Mouse (Mus musculus): ENCODE data around the gene Hsd11b1. TPM values are rescaled to one million over a fixed set of nuclear protein-coding genes. Genes with fewer than 3 reads are reported as not detected.
"Not testable (repeated sequence)": the region's sequence is repeated elsewhere in the genome, so short reads cannot be mapped to it uniquely, and the experiment has no call there.

Gene Hsd11b1
- polyA plus RNA-seq, 1 experiment from 2014 or later = not detected

DNA sequence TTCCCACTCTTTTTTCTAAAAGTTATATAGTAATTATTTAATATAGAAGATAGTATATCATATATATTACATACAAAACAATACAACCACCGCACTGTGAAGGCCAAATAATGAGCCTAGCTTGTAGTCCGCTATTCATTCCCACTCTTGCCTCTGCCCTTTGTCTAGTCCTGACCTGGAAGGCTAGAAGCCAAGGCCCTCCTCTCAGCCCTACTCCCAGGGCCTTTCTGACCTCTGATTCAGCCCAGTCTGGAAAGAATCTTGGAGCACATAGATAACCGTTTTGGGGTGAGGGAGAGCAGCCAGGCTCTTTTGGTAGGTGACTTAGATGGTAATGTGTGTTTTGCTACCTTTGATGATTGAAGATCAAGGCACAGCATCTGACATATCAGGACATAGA, 30.1 kb upstream of the Hsd11b1 start:
- H3K27me3 ChIP-seq (ENCODE audit: low read depth, poor library complexity, severe bottlenecking) = no peaks in the 10 kb centered on the region

DNA sequence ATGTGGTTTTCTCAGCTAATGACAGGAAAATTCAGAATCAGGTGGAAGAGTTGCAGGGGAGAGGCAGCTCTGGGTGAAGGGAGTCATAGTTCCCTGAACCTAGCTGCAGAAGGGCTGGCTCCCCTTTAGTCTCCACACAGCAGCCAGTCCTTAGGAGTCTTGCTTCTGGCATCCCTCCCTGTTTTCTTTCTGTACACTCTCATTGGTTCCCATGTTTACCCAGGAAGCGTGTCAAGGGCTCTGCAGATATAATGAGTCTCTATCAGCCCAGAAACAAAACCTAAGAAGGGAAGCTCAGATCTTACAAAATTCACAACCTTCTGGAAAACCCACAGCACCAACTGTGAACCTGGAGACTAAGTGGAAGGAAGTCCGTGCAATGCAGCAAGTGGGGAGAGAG, 29.2 kb upstream of the Hsd11b1 start:
- Histone ChIP-seq H3K27ac (no peak overlapping the region), H3K4me1 (no peaks in the 10 kb centered on the region), H3K36me3 (no peaks in the 10 kb centered on the region), H3K27me3 (ENCODE audit: low read depth, poor library complexity, severe bottlenecking) (no peaks in the 10 kb centered on the region), H3K9me3 (replicated peaks) (no peaks in the 10 kb centered on the region), H3K4me3 (no peak overlapping the region)
- no peak for DNase-seq (ENCODE audit: low spot score)
- WGBS = 60% methylated on average over 2 of the region's 2 CpGs

More for the DNA sequence above, 30.1 kb upstream of the Hsd11b1 start:
- Histone ChIP-seq H3K36me3 (no peaks in the 10 kb centered on the region), H3K4me3 (no peak overlapping the region), H3K4me1 (no peaks in the 10 kb centered on the region), H3K27ac (no peak overlapping the region), H3K9me3 (replicated peaks) (no peaks in the 10 kb centered on the region)
- 81% methylated on average over 3 of the region's 3 CpGs for WGBS
- DNase-seq (ENCODE audit: low spot score) = no peak

DNA sequence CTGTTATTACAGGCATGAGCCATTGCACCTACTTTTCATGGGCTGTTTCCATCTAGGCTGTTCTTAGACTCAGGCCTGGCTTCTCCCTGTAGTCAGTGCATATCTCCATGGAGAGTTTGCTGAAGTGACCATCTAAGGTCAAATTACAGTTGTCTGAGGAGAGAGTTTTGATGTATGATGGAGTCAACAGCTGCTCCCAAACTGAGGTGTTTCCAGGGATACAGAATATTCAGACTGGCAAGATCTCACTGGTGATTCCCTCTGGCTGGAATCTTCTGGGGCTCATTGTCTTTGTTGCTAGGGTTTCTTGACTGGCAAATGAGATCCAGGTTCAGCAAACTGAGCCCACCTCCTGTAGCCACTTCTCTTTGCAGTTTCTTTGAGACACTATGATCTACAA, 26.8 kb upstream of the Hsd11b1 start:
- no peaks in the 10 kb centered on the region for H3K36me3 ChIP-seq
- H3K27me3 ChIP-seq (ENCODE audit: low read depth, poor library complexity, severe bottlenecking) = no peaks in the 10 kb centered on the region
- H3K4me3 ChIP-seq = no peak overlapping the region
- H3K4me1 ChIP-seq = no peaks in the 10 kb centered on the region
- no peak for DNase-seq (ENCODE audit: low spot score)
- no peaks in the 10 kb centered on the region for H3K9me3 ChIP-seq (replicated peaks)
- H3K27ac ChIP-seq = no peak overlapping the region

DNA sequence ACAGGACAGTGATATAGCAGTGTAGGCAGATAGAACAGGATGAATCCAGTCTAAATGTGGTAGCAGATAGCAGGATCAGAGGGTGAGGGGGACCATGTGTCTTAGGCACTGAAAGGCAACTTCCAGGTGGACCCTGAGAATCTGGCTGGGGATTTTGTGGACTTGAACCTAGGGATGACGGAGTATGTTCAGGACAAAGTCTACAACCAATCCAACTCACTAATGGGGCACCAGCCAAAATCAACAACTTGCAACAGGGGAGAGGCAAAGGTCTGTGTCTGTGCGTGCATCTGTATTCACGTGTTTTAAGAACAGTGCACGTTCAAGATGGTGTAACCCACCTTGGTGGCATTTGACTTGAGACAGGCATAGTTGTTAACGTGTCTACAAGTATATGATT, 26.0 kb upstream of the Hsd11b1 start:
- WGBS = 93% methylated on average over 5 of the region's 5 CpGs
- no peak for DNase-seq (ENCODE audit: low spot score)
- Histone ChIP-seq H3K9me3 (replicated peaks) (no peaks in the 10 kb centered on the region), H3K4me3 (no peak overlapping the region), H3K27ac (no peak overlapping the region), H3K27me3 (ENCODE audit: low read depth, poor library complexity, severe bottlenecking) (no peaks in the 10 kb centered on the region), H3K36me3 (no peaks in the 10 kb centered on the region), H3K4me1 (no peaks in the 10 kb centered on the region)

DNA sequence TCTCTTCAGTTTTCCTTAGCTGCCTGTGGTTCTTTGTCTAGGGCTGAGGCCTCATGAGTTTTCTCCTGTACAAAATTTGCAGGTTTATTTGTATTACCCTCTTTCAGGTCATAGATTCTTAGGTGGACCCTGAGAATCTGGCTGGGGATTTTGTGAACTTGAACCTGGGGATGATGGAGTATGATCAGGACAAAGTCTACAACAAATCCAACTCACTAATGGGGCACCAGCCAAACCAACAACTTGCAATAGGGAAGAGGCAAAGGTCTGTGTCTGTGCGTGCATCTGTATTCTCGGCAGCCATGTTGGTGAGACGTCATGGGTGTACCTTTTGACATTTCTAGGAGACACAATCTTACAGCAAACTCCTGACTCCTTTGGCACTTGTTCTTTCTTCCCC, 25.2 kb upstream of the Hsd11b1 start:
- Histone ChIP-seq H3K27ac (no peak overlapping the region), H3K27me3 (ENCODE audit: low read depth, poor library complexity, severe bottlenecking) (no peaks in the 10 kb centered on the region), H3K4me3 (no peak overlapping the region), H3K9me3 (replicated peaks) (no peaks in the 10 kb centered on the region), H3K36me3 (no peaks in the 10 kb centered on the region), H3K4me1 (no peaks in the 10 kb centered on the region)
- DNase-seq (ENCODE audit: low spot score) = no peak
- WGBS = 96% methylated on average over 3 of the region's 3 CpGs

DNA sequence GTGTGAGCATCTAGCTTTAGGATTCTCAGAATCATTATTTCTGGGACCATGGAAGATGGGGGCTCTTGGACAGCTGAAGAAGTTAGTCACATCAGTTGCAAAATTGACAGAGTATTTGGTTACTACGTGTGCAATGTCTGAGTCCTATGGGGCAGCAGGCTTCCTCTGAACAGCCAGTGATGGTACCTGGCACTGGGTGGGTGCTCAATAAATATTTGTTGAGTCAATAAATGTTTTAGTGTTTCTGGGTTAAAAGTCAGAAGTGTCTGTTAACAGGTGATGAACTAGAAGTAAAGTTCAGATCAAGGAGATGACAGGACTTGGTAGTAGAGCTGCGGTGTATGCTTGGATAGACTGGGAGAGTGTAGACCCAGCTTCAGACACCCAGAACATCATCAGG, 23.7 kb upstream of the Hsd11b1 start:
- Histone ChIP-seq H3K36me3 (no peaks in the 10 kb centered on the region), H3K4me1 (no peaks in the 10 kb centered on the region), H3K4me3 (no peak overlapping the region), H3K9me3 (replicated peaks) (no peaks in the 10 kb centered on the region), H3K27me3 (ENCODE audit: low read depth, poor library complexity, severe bottlenecking) (no peaks in the 10 kb centered on the region), H3K27ac (no peak overlapping the region)
- 92% methylated on average over 2 of the region's 2 CpGs for WGBS
- no peak for DNase-seq (ENCODE audit: low spot score)

DNA sequence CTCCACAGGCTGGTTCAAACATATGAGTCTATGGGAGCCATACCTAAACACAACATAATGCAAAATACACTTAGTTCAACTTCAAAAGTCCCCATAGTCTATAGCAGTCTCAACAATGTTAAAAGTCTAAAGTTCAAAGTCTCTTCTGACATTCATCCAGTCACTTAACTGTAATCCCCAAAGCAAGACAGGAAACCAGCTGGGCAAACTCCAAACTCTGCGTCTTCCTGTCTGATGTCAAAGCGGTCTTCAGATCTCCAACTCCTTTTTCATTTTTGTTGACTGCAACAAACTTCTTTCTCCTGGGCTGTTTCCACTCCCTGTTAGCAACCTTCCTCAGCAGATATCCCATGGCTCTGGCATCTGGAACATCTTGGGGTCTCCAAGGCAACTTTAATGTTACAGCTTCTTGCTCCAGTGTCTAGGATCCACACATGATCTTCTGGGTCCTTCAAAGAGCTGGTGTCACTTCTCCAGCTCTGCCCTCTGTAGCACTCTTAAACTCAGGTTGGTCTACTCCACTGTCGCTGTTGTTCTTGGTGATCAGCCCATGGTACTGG, 22.0 kb upstream of the Hsd11b1 start:
- not testable (repeated sequence) for DNase-seq (ENCODE audit: low spot score); H3K36me3 ChIP-seq; H3K4me3 ChIP-seq; H3K9me3 ChIP-seq (replicated peaks); H3K4me1 ChIP-seq; H3K27ac ChIP-seq; H3K27me3 ChIP-seq (ENCODE audit: low read depth, poor library complexity, severe bottlenecking)
- 97% methylated on average over 3 of the region's 3 CpGs for WGBS

DNA sequence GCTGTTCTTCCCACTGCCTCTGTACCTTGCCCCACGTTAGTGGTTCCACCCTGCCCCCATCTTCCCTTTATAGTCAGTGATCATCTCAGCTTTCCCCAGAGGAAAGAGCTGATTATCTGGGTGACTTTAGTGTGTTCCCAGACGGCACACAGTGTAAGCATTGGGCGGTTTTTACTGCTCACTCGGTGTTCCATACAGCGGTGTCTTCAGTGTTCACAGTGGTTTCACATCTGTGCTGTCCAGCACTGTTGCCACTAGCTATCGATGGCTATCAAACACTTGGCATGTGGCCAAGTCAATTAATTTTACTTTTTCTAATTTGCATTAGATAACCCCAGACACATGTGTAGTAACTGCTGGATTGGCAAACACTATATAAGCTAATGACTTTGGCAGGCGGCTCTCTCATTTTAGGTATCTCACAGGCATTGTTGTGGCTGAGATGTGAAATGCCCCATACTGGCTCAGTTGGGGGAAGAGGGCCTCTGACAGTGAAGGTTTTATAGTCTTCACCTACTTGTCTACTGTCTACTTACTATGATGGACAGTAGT, 20.4 kb upstream of the Hsd11b1 start:
- DNase-seq (ENCODE audit: low spot score) = no peak
- WGBS = 82% methylated on average over 7 of the region's 7 CpGs
- H3K36me3 ChIP-seq = no peaks in the 10 kb centered on the region

DNA sequence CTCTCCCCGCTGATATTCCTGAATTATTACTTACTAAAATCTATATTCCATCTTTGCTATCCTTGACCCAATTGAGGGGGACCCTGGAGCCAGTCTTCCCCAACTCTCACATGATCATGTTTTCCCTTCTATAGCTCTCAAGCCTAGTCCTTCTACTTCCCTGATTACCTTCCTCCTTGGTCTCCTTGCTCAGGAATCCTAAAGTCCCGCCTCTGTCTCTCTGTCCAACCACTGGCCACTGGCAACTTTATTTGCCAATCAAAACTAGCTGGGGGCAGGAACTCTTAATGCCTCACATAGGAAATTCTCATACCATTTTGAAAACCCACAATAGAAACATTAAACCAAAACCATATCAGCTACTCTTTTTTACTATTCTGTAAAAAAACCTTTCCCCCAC, 17.5 kb upstream of the Hsd11b1 start:
- Histone ChIP-seq H3K27ac (no peak overlapping the region), H3K4me3 (no peak overlapping the region), H3K4me1 (peaks cover 6% of the 10 kb centered on the region), H3K9me3 (replicated peaks) (no peaks in the 10 kb centered on the region), H3K27me3 (ENCODE audit: low read depth, poor library complexity, severe bottlenecking) (no peaks in the 10 kb centered on the region), H3K36me3 (no peaks in the 10 kb centered on the region)
- no peak for DNase-seq (ENCODE audit: low spot score)
- WGBS = 89% methylated on average over 2 of the region's 2 CpGs

More for the DNA sequence above, 20.4 kb upstream of the Hsd11b1 start:
- Histone ChIP-seq H3K27ac (no peak overlapping the region), H3K4me1 (no peaks in the 10 kb centered on the region), H3K9me3 (replicated peaks) (no peaks in the 10 kb centered on the region), H3K4me3 (no peak overlapping the region), H3K27me3 (ENCODE audit: low read depth, poor library complexity, severe bottlenecking) (no peaks in the 10 kb centered on the region)

DNA sequence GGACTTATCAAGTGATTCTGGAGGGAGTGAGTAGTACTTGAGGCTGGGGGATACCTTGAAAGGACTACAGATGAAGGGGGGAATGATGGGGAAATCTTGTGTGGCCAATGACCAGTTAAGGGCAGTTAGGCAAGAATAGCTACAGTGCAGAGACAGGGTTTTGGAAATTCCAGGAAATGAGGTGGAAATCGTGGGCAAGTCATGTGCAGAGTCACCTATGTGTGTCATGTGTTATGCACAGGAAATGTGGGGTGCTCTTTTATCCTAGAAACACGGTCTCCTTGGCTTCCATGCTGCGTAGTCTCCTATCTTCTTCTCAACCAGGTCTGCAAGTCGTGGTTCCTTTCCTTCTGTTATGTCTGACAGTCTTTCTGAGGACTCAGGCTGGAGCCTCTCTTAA, 15.6 kb upstream of the Hsd11b1 start:
- H3K36me3 ChIP-seq = no peaks in the 10 kb centered on the region
- peaks cover 6% of the 10 kb centered on the region for H3K4me1 ChIP-seq
- no peak overlapping the region for H3K4me3 ChIP-seq
- no peak for DNase-seq (ENCODE audit: low spot score)
- no peaks in the 10 kb centered on the region for H3K9me3 ChIP-seq (replicated peaks)
- H3K27ac ChIP-seq = no peak overlapping the region
- no peaks in the 10 kb centered on the region for H3K27me3 ChIP-seq (ENCODE audit: low read depth, poor library complexity, severe bottlenecking)
- 81% methylated on average over 4 of the region's 4 CpGs for WGBS

DNA sequence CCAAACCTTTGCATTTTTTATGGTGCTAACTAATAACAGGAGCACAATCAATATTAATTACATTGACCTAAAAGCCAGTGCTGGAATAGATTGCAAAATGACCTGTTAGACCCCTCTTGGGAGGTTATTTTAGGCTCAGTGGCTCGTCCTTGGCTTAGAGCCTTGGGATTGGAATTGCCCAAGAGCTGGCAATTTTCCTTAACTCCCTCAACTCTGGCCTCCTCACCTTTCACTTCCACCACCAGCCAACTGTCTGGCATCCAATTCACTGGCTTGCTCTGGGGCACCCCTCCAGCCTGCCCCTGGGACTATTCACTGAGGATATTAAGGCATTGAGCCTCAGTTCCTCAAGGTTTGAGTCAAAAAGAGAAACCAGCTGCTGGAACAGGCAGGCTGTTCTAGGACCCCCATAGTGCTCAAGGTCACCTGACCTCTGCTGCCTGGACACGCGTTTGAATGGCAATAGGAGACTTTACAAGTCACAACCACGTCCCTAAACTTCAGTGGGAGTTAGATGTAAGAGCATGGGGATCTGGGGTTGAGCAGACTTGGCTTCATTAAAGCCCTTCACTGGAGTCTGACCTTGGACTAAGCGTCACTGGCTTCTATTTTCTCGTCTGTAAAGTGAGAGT, 14.7 kb upstream of the Hsd11b1 start:
- Histone ChIP-seq H3K27me3 (ENCODE audit: low read depth, poor library complexity, severe bottlenecking) (no peaks in the 10 kb centered on the region), H3K27ac (no peak overlapping the region), H3K9me3 (replicated peaks) (no peaks in the 10 kb centered on the region), H3K36me3 (no peaks in the 10 kb centered on the region), H3K4me1 (peaks cover 6% of the 10 kb centered on the region), H3K4me3 (no peak overlapping the region)
- DNase-seq (ENCODE audit: low spot score) = no peak
- 48% methylated on average over 6 of the region's 6 CpGs for WGBS

DNA sequence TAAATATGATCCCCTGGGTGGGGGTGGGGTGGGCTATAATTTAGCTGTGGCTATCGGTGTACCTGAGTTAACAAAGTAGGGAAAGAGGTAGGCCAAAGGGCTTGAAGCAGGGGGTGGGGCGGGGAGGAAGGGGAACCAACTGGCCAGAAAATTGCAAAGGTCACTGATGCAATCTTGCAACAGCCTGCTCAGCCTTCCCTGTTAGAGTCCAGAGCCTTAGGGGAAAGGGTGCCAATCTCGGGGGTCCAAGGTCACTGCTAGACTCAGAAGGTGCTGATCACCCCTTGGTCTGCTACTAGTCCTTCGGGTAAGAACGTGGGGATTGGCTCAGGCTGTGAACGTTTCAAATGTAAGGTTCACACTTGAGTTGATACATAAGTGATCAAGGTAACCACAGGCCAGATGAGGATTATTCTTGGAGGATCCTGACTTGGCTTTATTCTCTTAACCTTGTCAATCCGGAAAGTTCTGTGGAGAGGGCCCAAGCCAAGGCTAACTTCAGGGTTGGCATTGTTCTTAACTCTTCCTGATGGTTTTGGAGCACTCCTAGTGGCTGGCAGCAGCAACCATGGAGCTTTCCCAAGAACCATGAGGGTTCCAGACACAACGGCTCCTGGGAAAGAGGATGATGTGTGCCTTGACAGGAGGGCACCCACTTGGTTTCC, 10.7 kb upstream of the Hsd11b1 start:
- Histone ChIP-seq H3K4me1 (peaks cover 29% of the 10 kb centered on the region), H3K36me3 (no peaks in the 10 kb centered on the region), H3K9me3 (replicated peaks) (no peaks in the 10 kb centered on the region), H3K27ac (no peak overlapping the region), H3K4me3 (no peak overlapping the region), H3K27me3 (ENCODE audit: low read depth, poor library complexity, severe bottlenecking) (0 out of 2 replicates have a peak, but pooled peaks cover 6% of the 10 kb centered on the region)
- WGBS = 78% methylated on average over 8 of the region's 8 CpGs
- DNase-seq (ENCODE audit: low spot score) = no peak

DNA sequence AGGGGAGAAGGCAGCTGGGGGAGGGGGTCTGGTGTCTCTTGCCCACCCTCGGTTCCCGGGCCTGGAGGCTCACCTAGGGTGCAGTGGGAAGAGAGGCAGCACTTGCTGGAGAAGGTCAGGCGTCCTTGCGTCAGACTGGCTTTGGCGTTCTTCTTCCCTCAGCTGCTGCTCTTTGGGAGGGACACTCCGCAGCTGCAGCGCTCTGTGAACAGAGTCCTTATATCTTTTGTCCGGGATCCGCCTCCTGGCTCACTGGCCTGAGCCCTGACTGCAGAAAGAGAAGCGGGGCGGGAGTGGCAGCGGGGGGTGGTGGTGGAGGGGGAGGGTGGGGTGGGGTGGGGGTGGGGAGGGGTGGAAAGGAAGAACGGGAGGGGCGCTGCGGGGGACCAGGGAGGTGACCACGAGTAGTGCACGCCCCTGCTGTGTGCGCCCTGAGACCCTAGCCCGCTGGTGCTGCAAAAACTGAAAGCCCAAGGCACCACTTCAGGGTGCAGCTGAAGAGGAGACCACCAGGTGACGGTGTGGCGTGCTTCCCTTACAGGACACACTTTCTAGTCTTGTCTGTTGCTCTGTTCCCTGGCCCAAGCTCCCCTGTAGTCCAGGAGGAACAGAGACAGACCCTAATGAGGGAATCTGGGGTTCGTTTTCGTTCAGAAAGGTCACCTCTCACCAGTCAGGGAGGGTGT, 9.2 kb upstream of the Hsd11b1 start, which contains the start of gene G0s2:
Gene G0s2 (minus strand): TSS at position 302 of the 686 bp plus-strand sequence.
- DNase-seq (ENCODE audit: low spot score) = peak; percentile 62
- Histone ChIP-seq H3K36me3 (no peaks in the 10 kb centered on the region), H3K27me3 (ENCODE audit: low read depth, poor library complexity, severe bottlenecking) (0 out of 2 replicates have a peak, but pooled peaks cover 6% of the 10 kb centered on the region), H3K4me3 (peak within 1 kb of the TSS; percentile 52), H3K4me1 (peaks cover 23% of the 10 kb centered on the region), H3K27ac (peak within 1 kb of the TSS; percentile 81), H3K9me3 (replicated peaks) (no peaks in the 10 kb centered on the region)
- WGBS = 0% methylated on average over 21 of the region's 23 CpGs

All from limb, embryonic 10.5 days (tissue).